Mouse (Mus musculus): Measurements from ENCODE around the gene Bmp8a. TPM values are rescaled to one million over a fixed set of nuclear protein-coding genes. Genes with fewer than 3 reads are reported as not detected.
"Not testable (repeated sequence)": the region's sequence is repeated elsewhere in the genome, so short reads cannot be mapped to it uniquely, and the experiment has no call there.

The Bmp8a gene
- polyA plus RNA-seq, 1 experiment from 2014 or later: 0.14 TPM

GRCm38 (mm10) chr4:123297195-123297960 lies 45.7 kb downstream of the Bmp8a start:
- Histone ChIP-seq H3K36me3 (ENCODE audit: control insufficient read depth, insufficient read depth, low read length) (peaks cover 46% of the 10 kb centered on the region), H3K4me3 (ENCODE audit: low read depth, low read length) (no peak overlapping the region), H3K4me2 (no peak overlapping the region), H3K4me1 (ENCODE audit: control insufficient read depth, insufficient read depth, low read length) (no peaks in the 10 kb centered on the region), H3K9ac (ENCODE audit: low read length) (no peak overlapping the region), H3K27ac (ENCODE audit: low read depth, low read length) (no peak overlapping the region), H3K9me3 (ENCODE audit: control insufficient read depth, low read length) (no peaks in the 10 kb centered on the region), H3K27me3 (ENCODE audit: control insufficient read depth, insufficient read depth, low read length) (no peaks in the 10 kb centered on the region)
- ATAC-seq (ENCODE audit: low FRiP score) (no peak), DNase-seq (ENCODE audit: low spot score, missing footprints) (no peak)
- 92% methylated on average over 22 of the region's 22 CpGs for WGBS

- no peak for DNase-seq (ENCODE audit: low spot score, missing footprints)
- Histone ChIP-seq H3K27me3 (ENCODE audit: control insufficient read depth, insufficient read depth, low read length) (no peaks in the 10 kb centered on the region), H3K27ac (ENCODE audit: low read depth, low read length) (no peak overlapping the region), H3K4me2 (no peak overlapping the region), H3K36me3 (ENCODE audit: control insufficient read depth, insufficient read depth, low read length) (peaks cover 51% of the 10 kb centered on the region), H3K9me3 (ENCODE audit: control insufficient read depth, low read length) (no peaks in the 10 kb centered on the region), H3K9ac (ENCODE audit: low read length) (no peak overlapping the region), H3K4me3 (ENCODE audit: low read depth, low read length) (no peak overlapping the region), H3K4me1 (ENCODE audit: control insufficient read depth, insufficient read depth, low read length) (no peaks in the 10 kb centered on the region)
- 88% methylated on average over 5 of the region's 5 CpGs for WGBS
- no peak for ATAC-seq (ENCODE audit: low FRiP score)
These were observed 46.9 kb downstream of the Bmp8a start for GRCm38 (mm10) chr4:123296148-123296534.

- H3K27ac ChIP-seq (ENCODE audit: low read depth, low read length): no peak overlapping the region
- no peak for DNase-seq (ENCODE audit: low spot score, missing footprints)
- no peaks in the 10 kb centered on the region for H3K9me3 ChIP-seq (ENCODE audit: control insufficient read depth, low read length)
- H3K36me3 ChIP-seq (ENCODE audit: control insufficient read depth, insufficient read depth, low read length): peaks cover 56% of the 10 kb centered on the region
- no peaks in the 10 kb centered on the region for H3K27me3 ChIP-seq (ENCODE audit: control insufficient read depth, insufficient read depth, low read length)
- H3K4me3 ChIP-seq (ENCODE audit: low read depth, low read length): no peak overlapping the region
- H3K4me1 ChIP-seq (ENCODE audit: control insufficient read depth, insufficient read depth, low read length): no peaks in the 10 kb centered on the region
- ATAC-seq (ENCODE audit: low FRiP score): no peak
- H3K4me2 ChIP-seq: no peak overlapping the region
- WGBS: 92% methylated on average over 20 of the region's 21 CpGs
- no peak overlapping the region for H3K9ac ChIP-seq (ENCODE audit: low read length)
These were observed 47.4 kb downstream of the Bmp8a start for GRCm38 (mm10) chr4:123295516-123296147.

- 93% methylated on average over 15 of the region's 15 CpGs for WGBS
- H3K27ac ChIP-seq (ENCODE audit: low read depth, low read length); ATAC-seq (ENCODE audit: low FRiP score); H3K27me3 ChIP-seq (ENCODE audit: control insufficient read depth, insufficient read depth, low read length); H3K4me3 ChIP-seq (ENCODE audit: low read depth, low read length); H3K4me2 ChIP-seq; H3K9me3 ChIP-seq (ENCODE audit: control insufficient read depth, low read length); H3K4me1 ChIP-seq (ENCODE audit: control insufficient read depth, insufficient read depth, low read length); H3K9ac ChIP-seq (ENCODE audit: low read length); DNase-seq (ENCODE audit: low spot score, missing footprints): not testable (repeated sequence)
- H3K36me3 ChIP-seq (ENCODE audit: control insufficient read depth, insufficient read depth, low read length): peaks cover 57% of the 10 kb centered on the region
These were observed 48.0 kb downstream of the Bmp8a start for GRCm38 (mm10) chr4:123295026-123295425.

- Histone ChIP-seq H3K9ac (ENCODE audit: low read length) (no peak overlapping the region), H3K4me2 (no peak overlapping the region), H3K27ac (ENCODE audit: low read depth, low read length) (no peak overlapping the region), H3K27me3 (ENCODE audit: control insufficient read depth, insufficient read depth, low read length) (no peaks in the 10 kb centered on the region), H3K4me1 (ENCODE audit: control insufficient read depth, insufficient read depth, low read length) (no peaks in the 10 kb centered on the region), H3K9me3 (ENCODE audit: control insufficient read depth, low read length) (no peaks in the 10 kb centered on the region), H3K36me3 (ENCODE audit: control insufficient read depth, insufficient read depth, low read length) (peaks cover 58% of the 10 kb centered on the region), H3K4me3 (ENCODE audit: low read depth, low read length) (no peak overlapping the region)
- DNase-seq (ENCODE audit: low spot score, missing footprints) (no peak), ATAC-seq (ENCODE audit: low FRiP score) (no peak)
- 85% methylated on average over 7 of the region's 7 CpGs for WGBS
These were observed 49.2 kb downstream of the Bmp8a start for GRCm38 (mm10) chr4:123293661-123294443.

- Histone ChIP-seq H3K9ac (ENCODE audit: low read length) (no peak overlapping the region), H3K4me1 (ENCODE audit: control insufficient read depth, insufficient read depth, low read length) (no peaks in the 10 kb centered on the region), H3K36me3 (ENCODE audit: control insufficient read depth, insufficient read depth, low read length) (peaks cover 60% of the 10 kb centered on the region), H3K4me3 (ENCODE audit: low read depth, low read length) (no peak overlapping the region), H3K27me3 (ENCODE audit: control insufficient read depth, insufficient read depth, low read length) (no peaks in the 10 kb centered on the region), H3K9me3 (ENCODE audit: control insufficient read depth, low read length) (no peaks in the 10 kb centered on the region), H3K27ac (ENCODE audit: low read depth, low read length) (no peak overlapping the region), H3K4me2 (no peak overlapping the region)
- 94% methylated on average over 7 of the region's 7 CpGs for WGBS
- DNase-seq (ENCODE audit: low spot score, missing footprints) (no peak), ATAC-seq (ENCODE audit: low FRiP score) (no peak)
These were observed 50.1 kb downstream of the Bmp8a start for GRCm38 (mm10) chr4:123292989-123293388.

GRCm38 (mm10) chr4:123292390-123292789 lies 50.7 kb downstream of the Bmp8a start:
- peaks cover 59% of the 10 kb centered on the region for H3K36me3 ChIP-seq (ENCODE audit: control insufficient read depth, insufficient read depth, low read length)
- ATAC-seq (ENCODE audit: low FRiP score): no peak
- H3K9me3 ChIP-seq (ENCODE audit: control insufficient read depth, low read length): no peaks in the 10 kb centered on the region
- H3K4me2 ChIP-seq: no peak overlapping the region
- H3K4me1 ChIP-seq (ENCODE audit: control insufficient read depth, insufficient read depth, low read length): no peaks in the 10 kb centered on the region
- no peak overlapping the region for H3K4me3 ChIP-seq (ENCODE audit: low read depth, low read length)
- H3K27ac ChIP-seq (ENCODE audit: low read depth, low read length): no peak overlapping the region
- 95% methylated on average over 3 of the region's 3 CpGs for WGBS
- no peak overlapping the region for H3K9ac ChIP-seq (ENCODE audit: low read length)
- H3K27me3 ChIP-seq (ENCODE audit: control insufficient read depth, insufficient read depth, low read length): no peaks in the 10 kb centered on the region
- DNase-seq (ENCODE audit: low spot score, missing footprints): no peak

GRCm38 (mm10) chr4:123289038-123289437 lies 54.0 kb downstream of the Bmp8a start:
- no peak for DNase-seq (ENCODE audit: low spot score, missing footprints)

GRCm38 (mm10) chr4:123286790-123287189 lies 56.3 kb downstream of the Bmp8a start:
- ATAC-seq (ENCODE audit: low FRiP score): no peak
- WGBS: 90% methylated on average over 2 of the region's 2 CpGs
- DNase-seq (ENCODE audit: low spot score, missing footprints): no peak
- Histone ChIP-seq H3K4me3 (ENCODE audit: low read depth, low read length) (no peak overlapping the region), H3K36me3 (ENCODE audit: control insufficient read depth, insufficient read depth, low read length) (peaks cover 24% of the 10 kb centered on the region), H3K27ac (ENCODE audit: low read depth, low read length) (no peak overlapping the region), H3K9ac (ENCODE audit: low read length) (no peak overlapping the region), H3K4me2 (no peak overlapping the region), H3K27me3 (ENCODE audit: control insufficient read depth, insufficient read depth, low read length) (no peaks in the 10 kb centered on the region), H3K4me1 (ENCODE audit: control insufficient read depth, insufficient read depth, low read length) (peaks cover 22% of the 10 kb centered on the region), H3K9me3 (ENCODE audit: control insufficient read depth, low read length) (no peaks in the 10 kb centered on the region)

More at GRCm38 (mm10) chr4:123289038-123289437, 54.0 kb downstream of the Bmp8a start:
- H3K36me3 ChIP-seq (ENCODE audit: control insufficient read depth, insufficient read depth, low read length): peaks cover 39% of the 10 kb centered on the region
- WGBS: 88% methylated on average over 12 of the region's 12 CpGs
- no peak overlapping the region for H3K27ac ChIP-seq (ENCODE audit: low read depth, low read length)
- H3K4me1 ChIP-seq (ENCODE audit: control insufficient read depth, insufficient read depth, low read length): peaks cover 19% of the 10 kb centered on the region
- no peak overlapping the region for H3K4me2 ChIP-seq
- H3K4me3 ChIP-seq (ENCODE audit: low read depth, low read length): no peak overlapping the region
- no peak overlapping the region for H3K9ac ChIP-seq (ENCODE audit: low read length)
- H3K9me3 ChIP-seq (ENCODE audit: control insufficient read depth, low read length): no peaks in the 10 kb centered on the region
- no peaks in the 10 kb centered on the region for H3K27me3 ChIP-seq (ENCODE audit: control insufficient read depth, insufficient read depth, low read length)
- ATAC-seq (ENCODE audit: low FRiP score): no peak

Measured in midbrain, embryonic 11.5 days (tissue).